Comparison of ENCODE assay signal across 8 mouse cellular contexts in the genomic region with DNA sequence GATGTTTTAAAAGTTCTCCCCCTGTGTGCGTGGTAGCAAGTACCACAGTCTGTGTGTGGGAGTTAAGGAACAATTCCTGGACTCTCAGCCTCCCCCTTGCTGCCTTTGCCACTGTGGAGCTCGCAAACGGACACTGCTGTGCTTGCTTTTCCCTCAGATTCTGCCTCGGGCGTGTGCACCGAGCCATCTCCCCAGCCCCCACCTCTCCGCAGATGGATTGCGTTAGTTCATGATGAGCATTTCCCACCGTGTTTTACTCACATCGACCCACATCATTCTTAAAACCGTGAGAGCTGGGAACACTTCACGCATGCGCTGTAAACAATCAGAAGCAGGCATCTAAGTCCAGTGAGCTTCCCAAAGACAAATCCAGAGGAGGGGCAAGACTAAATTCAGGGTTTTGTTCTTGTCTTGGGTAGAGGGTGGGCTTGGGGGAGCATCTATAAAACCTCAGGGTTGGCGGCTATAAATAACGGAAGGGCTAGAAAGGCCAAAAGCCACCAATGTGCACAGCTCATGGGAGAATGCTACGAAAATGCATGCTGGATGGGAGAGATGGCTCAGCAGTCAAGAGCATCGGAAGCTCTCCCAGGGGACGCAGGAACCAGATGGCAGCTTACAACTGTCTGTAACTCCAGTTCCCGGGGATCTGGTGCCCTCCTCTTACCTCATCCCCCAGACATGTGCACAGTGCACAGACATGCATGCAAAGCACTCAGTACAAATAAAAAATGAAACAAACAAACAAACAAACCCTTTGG. TPM values are rescaled to one million over a fixed set of nuclear protein-coding genes. Genes with fewer than 3 reads are reported as not detected.
DNase-seq lines count a peak whose midpoint lies in the region; ATAC-seq and TF ChIP-seq lines count a peak whose summit lies in the region.

No protein-coding gene starts in this region.

- TF ChIP-seq CTCF in liver, postnatal 0 days (IDR thresholded peaks at IDR 0.05; ENCODE audit: low read depth), result no peak

- peak; percentile 54 for ATAC-seq in kidney, embryonic 15.5 days (replicated peaks; ENCODE audit: low FRiP score)
- peak; percentile 92 for ATAC-seq in hindbrain, embryonic 13.5 days (ENCODE audit: low FRiP score)
- ATAC-seq in liver, postnatal 0 days, result no peak

- H3K4me2 ChIP-seq in kidney, embryonic 15.5 days, result peak overlapping the region; percentile 60
- peak overlapping the region; percentile 50 for H3K4me2 ChIP-seq in hindbrain, embryonic 13.5 days
- H3K4me2 ChIP-seq in liver, postnatal 0 days (ENCODE audit: low read depth, low read length), result no peak overlapping the region

- WGBS in kidney, embryonic 15.5 days, result 27% methylated on average over 19 of the region's 19 CpGs
- WGBS in hindbrain, embryonic 13.5 days, result 28% methylated on average over 19 of the region's 19 CpGs
- WGBS in limb, embryonic 10.5 days, result 25% methylated on average over 19 of the region's 19 CpGs
- WGBS in liver, postnatal 0 days (ENCODE audit: insufficient replicate concordance), result 75% methylated on average over 19 of the region's 19 CpGs

- no peaks in the 10 kb centered on the region for H3K36me3 ChIP-seq in kidney, embryonic 15.5 days
- H3K36me3 ChIP-seq in hindbrain, embryonic 13.5 days, result no peaks in the 10 kb centered on the region
- H3K36me3 ChIP-seq in limb, embryonic 10.5 days, result no peaks in the 10 kb centered on the region
- H3K36me3 ChIP-seq in liver, postnatal 0 days (replicated peaks; ENCODE audit: insufficient read depth, low read length), result no peaks in the 10 kb centered on the region

- no peaks in the 10 kb centered on the region for H3K9me3 ChIP-seq in kidney, embryonic 15.5 days (replicated peaks)
- no peaks in the 10 kb centered on the region for H3K9me3 ChIP-seq in hindbrain, embryonic 13.5 days
- H3K9me3 ChIP-seq in limb, embryonic 10.5 days (replicated peaks), result no peaks in the 10 kb centered on the region
- H3K9me3 ChIP-seq in liver, postnatal 0 days (ENCODE audit: low read length), result no peaks in the 10 kb centered on the region

- no peaks in the 10 kb centered on the region for H3K27me3 ChIP-seq in kidney, embryonic 15.5 days
- no peaks in the 10 kb centered on the region for H3K27me3 ChIP-seq in hindbrain, embryonic 13.5 days
- no peaks in the 10 kb centered on the region; the same call in 1 of the 2 replicates for H3K27me3 ChIP-seq in limb, embryonic 10.5 days (ENCODE audit: low read depth, poor library complexity, severe bottlenecking)
- H3K27me3 ChIP-seq in liver, postnatal 0 days (ENCODE audit: insufficient read depth, low read length), result no peaks in the 10 kb centered on the region

- H3K4me1 ChIP-seq in kidney, embryonic 15.5 days, result peaks cover 12% of the 10 kb centered on the region
- H3K4me1 ChIP-seq in hindbrain, embryonic 13.5 days (replicated peaks), result peaks cover 23% of the 10 kb centered on the region
- peaks cover 43% of the 10 kb centered on the region for H3K4me1 ChIP-seq in limb, embryonic 10.5 days
- H3K4me1 ChIP-seq in liver, postnatal 0 days (ENCODE audit: insufficient read depth), result no peaks in the 10 kb centered on the region

- TF ChIP-seq EP300 in liver, postnatal 0 days (IDR thresholded peaks at IDR 0.05; ENCODE audit: low read depth), result no peak

- H3K4me3 ChIP-seq in kidney, embryonic 15.5 days (replicated peaks), result peak overlapping the region; percentile 34
- H3K4me3 ChIP-seq in hindbrain, embryonic 13.5 days, result peak overlapping the region; percentile 18
- peak overlapping the region; percentile 43 for H3K4me3 ChIP-seq in limb, embryonic 10.5 days
- H3K4me3 ChIP-seq in liver, postnatal 0 days (ENCODE audit: low read depth, low read length), result no peak overlapping the region

- H3K9ac ChIP-seq in kidney, embryonic 15.5 days, result no peak overlapping the region
- peak overlapping the region; percentile 49; the same call in 1 of the 2 replicates for H3K9ac ChIP-seq in hindbrain, embryonic 13.5 days
- H3K9ac ChIP-seq in liver, postnatal 0 days (replicated peaks), result no peak overlapping the region

- DNase-seq in kidney, adult 8-10 months, result no peak
- DNase-seq in embryo, embryonic 11 days, result peak; percentile 74
- DNase-seq in limb, embryonic 10.5 days (ENCODE audit: low spot score), result peak; percentile 63
- DNase-seq in right cerebral cortex, postnatal 25 days, result peak; percentile 24
- no peak for DNase-seq in Muller cell, postnatal 12 days (ENCODE audit: inconsistent ontology term)
- DNase-seq in liver, postnatal 0 days, result no peak

- peak overlapping the region; percentile 66; the same call in 1 of the 2 replicates for H3K27ac ChIP-seq in kidney, embryonic 15.5 days
- H3K27ac ChIP-seq in hindbrain, embryonic 13.5 days, result peak overlapping the region; percentile 77
- peak overlapping the region; percentile 89 for H3K27ac ChIP-seq in limb, embryonic 10.5 days
- no peak overlapping the region for H3K27ac ChIP-seq in liver, postnatal 0 days (ENCODE audit: low read depth)

RNA-seq across cellular contexts. Expression of a gene that starts 27.5 kb away (rescaled TPM):
- polyA plus RNA-seq in kidney, embryonic 15.5 days (2015; fragmentation: Nextera tagmentation; extraction: Ambion mirVana), result 0.10 and 0.38 TPM in 2 replicates
- 3.4 and 3.8 TPM in 2 replicates for polyA plus RNA-seq in hindbrain, embryonic 13.5 days (2015; fragmentation: Nextera tagmentation; extraction: Ambion mirVana)
- polyA plus RNA-seq in limb, embryonic 10.5 days (2016; fragmentation: Nextera tagmentation; extraction: Ambion mirVana), result 0.86 and 1.2 TPM in 2 replicates
- 8.0 and 9.1 TPM in 2 replicates for polyA plus RNA-seq in liver, postnatal 0 days (2015; fragmentation: Nextera tagmentation; extraction: Ambion mirVana)

Comparison
In these comparisons a context has a peak if more than half of its experiments do, and no peak if none do; other contexts are left out.
1. DNase-seq: peak in embryo, embryonic 11 days (single experiment), limb, embryonic 10.5 days (single experiment) and right cerebral cortex, postnatal 25 days (single experiment); none in kidney, adult 8-10 months (0 of 2), Muller cell, postnatal 12 days (single experiment) and liver, postnatal 0 days (single experiment).